Mouse (Mus musculus) megakaryocyte-erythroid progenitor cell, adult 5 weeks (primary cell): ENCODE data around the gene Plp1. TPM values are rescaled to one million over a fixed set of nuclear protein-coding genes. Genes with fewer than 3 reads are reported as not detected.

ENCODE experiments used
- polyA plus RNA-seq: library from polyadenylated mRNA; stranded (reverse); fragments of >175 nt; gene quantifications from 2 replicates; pipeline ENCODE4 v1.2.3, GENCODE M21; 2012

Plp1 gene
- 0.19 and 0.30 TPM in 2 replicates for polyA plus RNA-seq

DNA sequence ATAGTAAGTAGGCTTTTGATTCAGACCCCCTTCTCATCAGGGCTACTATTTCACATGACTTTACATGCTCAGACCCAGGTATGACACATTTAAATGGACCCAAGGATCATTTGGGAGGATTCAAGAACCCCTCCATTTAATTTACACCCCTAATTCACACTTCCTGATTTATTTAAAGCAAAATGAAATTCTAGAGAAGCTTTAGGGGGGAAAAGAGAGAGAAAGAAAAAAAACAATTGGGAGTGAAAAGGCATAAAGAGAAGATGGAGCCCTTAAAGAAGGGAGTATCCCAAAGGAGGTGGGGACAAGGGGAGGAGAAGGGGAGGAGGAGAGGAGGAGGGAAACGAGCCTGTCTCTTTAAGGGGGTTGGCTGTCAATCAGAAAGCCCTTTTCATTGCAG is at the start of gene Plp1:
Gene Plp1 (plus strand): TSS at position 301 of the 400 bp plus-strand sequence.

DNA sequence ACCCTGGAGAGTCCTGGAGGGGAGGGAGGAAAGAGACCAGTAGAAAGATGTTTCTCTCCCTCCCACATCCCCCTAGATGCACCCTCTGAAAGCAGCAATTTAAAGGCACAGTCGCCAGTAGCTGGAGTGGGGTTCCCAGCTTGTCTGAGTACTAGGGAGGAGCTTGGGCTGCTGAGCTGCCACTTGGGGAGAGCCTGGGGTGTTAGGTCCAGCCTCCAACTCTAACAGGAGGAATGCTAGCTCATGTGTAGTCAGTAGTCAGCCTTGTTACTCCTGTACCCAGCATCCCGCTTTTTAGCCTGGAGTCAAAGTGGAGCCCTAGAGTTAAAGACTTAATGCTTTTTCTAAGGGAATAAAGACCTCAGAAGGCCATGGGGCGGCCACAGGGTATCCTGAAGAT is 42.4 kb upstream of the Plp1 start, which contains the start of gene Glra4:
Gene Glra4 (minus strand): TSS at position 101 of the 400 bp plus-strand sequence.

DNA sequence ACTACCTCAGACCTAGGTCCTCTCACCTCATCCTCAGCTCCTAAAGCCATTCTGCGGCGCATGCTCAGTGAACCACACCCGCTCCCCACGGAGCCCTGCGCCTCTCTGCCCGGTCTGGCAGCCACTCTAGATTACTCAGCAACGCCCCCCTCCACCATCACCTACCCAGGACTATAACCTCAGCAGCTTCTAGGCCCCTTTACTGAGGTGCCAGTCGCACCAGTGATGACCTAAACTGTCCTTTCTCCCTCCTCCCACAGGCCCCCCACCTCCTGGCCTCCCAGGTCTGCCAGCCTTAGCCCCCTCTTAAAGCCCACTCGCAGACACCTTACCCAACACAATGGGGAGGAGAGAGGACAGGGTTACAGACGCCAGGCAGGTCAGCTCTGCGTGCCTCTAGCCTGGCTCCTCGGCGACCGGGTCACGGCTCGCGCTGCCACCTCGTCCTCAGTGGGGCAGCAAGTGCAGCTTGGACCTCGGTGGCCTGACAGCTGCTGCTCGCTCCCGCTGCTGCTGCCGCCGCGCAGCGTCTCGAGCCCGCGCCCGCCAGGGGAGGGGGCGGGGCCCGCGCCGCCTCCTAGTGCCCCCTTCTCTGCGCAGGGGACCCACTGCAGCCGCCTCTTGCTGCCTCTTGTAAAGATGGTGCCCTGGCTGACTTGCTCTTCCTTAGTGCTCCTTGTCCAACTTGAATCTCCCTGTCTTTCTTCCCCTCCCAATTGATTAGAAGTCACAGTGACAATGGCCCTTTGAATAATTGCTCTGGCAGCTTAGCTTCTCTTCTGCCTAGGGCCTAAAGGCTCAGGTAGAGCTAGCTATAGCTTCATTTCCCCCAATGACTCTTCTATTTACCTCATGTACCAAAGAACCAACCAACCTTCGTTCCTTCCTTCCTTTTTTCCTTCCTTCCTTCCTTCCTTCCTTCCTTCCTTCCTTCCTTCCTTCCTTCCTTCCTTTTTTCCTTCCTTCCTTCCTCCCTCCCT is 45.9 kb downstream of the Plp1 start, which contains the start of gene Rab9b:
Gene Rab9b (minus strand): TSS at position 695 of the 980 bp plus-strand sequence.

Other genes starting within 250 kb of the Plp1 start
- 2.1 and 2.5 TPM in 2 replicates for gene Tceal3, start 231.8 kb upstream of the Plp1 start, polyA plus RNA-seq
- gene Tceal1, start 114.7 kb upstream of the Plp1 start, polyA plus RNA-seq: 0.04 and 0.21 TPM in 2 replicates
- gene Morf4l2, start 79.0 kb upstream of the Plp1 start, polyA plus RNA-seq: 379 and 463 TPM in 2 replicates
- gene Glra4, start 42.5 kb upstream of the Plp1 start, polyA plus RNA-seq: not detected in 2 replicates
- gene Rab9b, start 46.1 kb downstream of the Plp1 start, polyA plus RNA-seq: not detected in 2 replicates
- not detected in 2 replicates for gene H2bfm, start 104.7 kb downstream of the Plp1 start, polyA plus RNA-seq
- gene Tmsb15b2, start 152.8 kb downstream of the Plp1 start, polyA plus RNA-seq: not detected in 2 replicates
- gene Tmsb15l, start 154.2 kb downstream of the Plp1 start, polyA plus RNA-seq: not detected in 2 replicates
- 0.19 TPM in 1 of 2 replicates, not detected in the other for gene Tmsb15b1, start 154.2 kb downstream of the Plp1 start, polyA plus RNA-seq
- gene Zcchc18, start 170.5 kb downstream of the Plp1 start, polyA plus RNA-seq: 0.04 and 0.06 TPM in 2 replicates
- gene Slc25a53, start 215.6 kb downstream of the Plp1 start, polyA plus RNA-seq: 0.58 and 1.9 TPM in 2 replicates
- 0.95 and 0.99 TPM in 2 replicates for gene Fam199x, start 226.9 kb downstream of the Plp1 start, polyA plus RNA-seq